Mouse (Mus musculus) testis, adult 2 months (tissue): ENCODE results near the gene Agrp. TPM values are rescaled to one million over a fixed set of nuclear protein-coding genes. Genes with fewer than 3 reads are reported as not detected.
A peak's percentile ranks its signal among the peaks of the same experiment; 100 is the strongest.

Source experiments
- H3K27ac ChIP-seq: fragments of 200-500 bp; 2 replicates; pipeline ENCODE4 v1.5.1; 2012; ENCODE audit warnings: low read depth, low read length; ENCODE audit not compliant: control insufficient read depth, insufficient read depth
- H3K27me3 ChIP-seq: fragments of 200-500 bp; 2 replicates; pipeline ENCODE4 v1.6.1; 2012; ENCODE audit warnings: mild to moderate bottlenecking, low read length, moderate library complexity; ENCODE audit not compliant: control insufficient read depth, insufficient read depth
- H3K36me3 ChIP-seq: fragments of 200-500 bp; 2 replicates; pipeline ENCODE4 v1.6.1; 2012; ENCODE audit warnings: mild to moderate bottlenecking, low read length; ENCODE audit not compliant: control insufficient read depth, insufficient read depth
- H3K4me1 ChIP-seq: fragments of 200-500 bp; 2 replicates; pipeline ENCODE4 v1.6.1; 2012; ENCODE audit warnings: low read length; ENCODE audit not compliant: control insufficient read depth, insufficient read depth
- H3K4me3 ChIP-seq: fragments of 200-500 bp; 2 replicates; pipeline ENCODE4 v1.5.1; 2012; ENCODE audit warnings: low read depth, mild to moderate bottlenecking, low read length, moderate library complexity, mixed read lengths; ENCODE audit not compliant: control insufficient read depth
- CTCF ChIP-seq: fragments of 200-500 bp; IDR thresholded peaks from 2 replicates; pipeline ENCODE4 v1.5.1; 2012; ENCODE audit warnings: low read depth, mild to moderate bottlenecking, inconsistent platforms, low read length, moderate library complexity; ENCODE audit not compliant: control insufficient read depth, insufficient read depth, insufficient replicate concordance
- POLR2A ChIP-seq: fragments of 200-500 bp; IDR thresholded peaks from 2 replicates; pipeline ENCODE4 v1.6.1; 2012; ENCODE audit warnings: low read depth, mild to moderate bottlenecking, inconsistent platforms, low read length, moderate library complexity; ENCODE audit not compliant: control insufficient read depth
- polyA plus RNA-seq: library from polyadenylated mRNA; depleted of rRNA; stranded (reverse); fragments of >200 nt; gene quantifications from 2 replicates; pipeline ENCODE4 v1.2.3, GENCODE M21; 2012; rRNA removed

The Agrp gene
- polyA plus RNA-seq, 1 experiment: not detected

DNA sequence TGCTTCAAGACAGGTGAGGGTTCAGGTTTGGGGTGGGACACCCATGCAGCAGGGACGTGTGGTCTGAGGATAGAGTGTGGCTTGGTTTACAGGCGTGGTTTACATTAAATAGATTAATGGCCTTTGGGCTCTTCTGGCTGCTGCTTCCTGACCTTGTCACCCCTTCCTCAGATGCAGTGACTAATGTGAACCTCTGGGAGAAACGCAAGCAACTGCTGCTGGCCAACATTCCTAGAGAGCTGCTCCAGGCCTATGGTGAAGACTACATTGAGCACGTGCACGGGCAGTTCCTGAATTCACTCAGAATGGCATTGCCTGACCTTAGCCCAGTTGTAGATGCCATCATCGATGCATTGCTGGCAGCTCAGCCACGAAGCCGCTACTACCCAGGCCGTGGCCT is 114.3 kb downstream of the Agrp start:
- no peaks in the 10 kb centered on the region for H3K36me3 ChIP-seq

DNA sequence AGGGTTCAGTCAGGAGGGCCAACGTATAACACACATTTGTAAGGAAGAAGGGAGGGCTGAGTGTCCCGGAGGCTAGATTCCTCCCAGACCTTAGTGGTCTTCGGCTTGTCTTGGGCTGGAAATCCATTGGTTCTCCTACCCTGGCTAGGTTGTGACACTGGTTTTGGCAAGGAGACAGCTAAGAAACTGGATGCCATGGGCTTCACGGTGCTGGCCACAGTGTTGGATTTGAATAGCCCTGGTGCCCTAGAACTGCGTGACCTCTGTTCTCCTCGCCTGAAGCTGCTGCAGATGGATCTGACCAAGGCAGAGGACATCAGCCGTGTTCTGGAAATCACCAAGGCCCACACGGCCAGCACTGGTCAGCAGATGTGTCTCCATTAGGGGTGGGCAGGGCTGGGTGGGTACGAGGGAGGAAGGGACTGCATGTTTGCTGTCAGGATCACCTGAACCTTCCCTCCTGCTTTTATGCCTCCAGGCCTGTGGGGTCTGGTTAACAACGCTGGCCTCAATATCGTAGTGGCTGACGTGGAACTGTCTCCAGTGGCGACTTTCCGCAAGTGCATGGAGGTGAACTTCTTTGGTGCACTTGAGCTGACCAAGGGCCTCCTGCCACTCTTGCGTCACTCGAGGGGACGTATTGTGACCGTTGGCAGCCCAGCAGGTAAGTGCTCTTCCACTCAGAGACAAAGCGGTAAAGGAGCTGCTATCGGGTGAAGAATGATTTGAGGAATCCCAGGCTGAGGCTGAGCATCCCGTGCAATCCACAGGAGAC is 115.0 kb downstream of the Agrp start:
- Histone ChIP-seq H3K4me3 (no peak overlapping the region), H3K4me1 (peaks cover 6% of the 10 kb centered on the region), H3K36me3 (no peaks in the 10 kb centered on the region), H3K27ac (no peak overlapping the region), H3K27me3 (no peaks in the 10 kb centered on the region; the same call in 1 of the 2 replicates)
- TF ChIP-seq CTCF: no peak; the same call in 1 of the 2 replicates
- no peak for TF ChIP-seq POLR2A

More for the DNA sequence above, 114.3 kb downstream of the Agrp start:
- Histone ChIP-seq H3K27me3 (no peaks in the 10 kb centered on the region; the same call in 1 of the 2 replicates), H3K4me1 (peaks cover 6% of the 10 kb centered on the region), H3K27ac (no peak overlapping the region), H3K4me3 (no peak overlapping the region)
- TF ChIP-seq POLR2A: no peak
- TF ChIP-seq CTCF: no peak

DNA sequence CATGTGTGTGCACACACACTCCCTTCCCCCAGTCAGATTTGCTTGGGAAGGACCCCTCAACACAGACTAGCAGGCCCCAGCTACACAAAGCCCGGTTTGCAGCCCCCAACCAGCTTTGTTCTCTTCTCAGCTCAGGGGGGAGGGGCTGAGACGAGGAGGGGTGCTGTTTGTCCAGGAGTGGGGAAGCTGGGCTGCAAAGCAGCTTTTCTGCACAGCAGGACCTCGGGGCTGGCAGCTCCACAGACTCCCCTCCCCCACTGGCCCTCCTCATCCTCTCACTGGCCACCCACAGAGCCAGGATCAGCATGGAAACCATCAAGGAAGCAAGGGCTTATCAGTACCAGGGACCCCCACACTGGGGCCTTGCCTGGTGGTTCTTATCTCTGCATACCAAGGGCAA is 116.1 kb downstream of the Agrp start:
- TF ChIP-seq CTCF: no peak
- no peak for TF ChIP-seq POLR2A
- no peaks in the 10 kb centered on the region; the same call in 1 of the 2 replicates for H3K27me3 ChIP-seq
- H3K4me3 ChIP-seq: no peak overlapping the region
- H3K4me1 ChIP-seq: peaks cover 9% of the 10 kb centered on the region
- H3K27ac ChIP-seq: no peak overlapping the region
- no peaks in the 10 kb centered on the region for H3K36me3 ChIP-seq

DNA sequence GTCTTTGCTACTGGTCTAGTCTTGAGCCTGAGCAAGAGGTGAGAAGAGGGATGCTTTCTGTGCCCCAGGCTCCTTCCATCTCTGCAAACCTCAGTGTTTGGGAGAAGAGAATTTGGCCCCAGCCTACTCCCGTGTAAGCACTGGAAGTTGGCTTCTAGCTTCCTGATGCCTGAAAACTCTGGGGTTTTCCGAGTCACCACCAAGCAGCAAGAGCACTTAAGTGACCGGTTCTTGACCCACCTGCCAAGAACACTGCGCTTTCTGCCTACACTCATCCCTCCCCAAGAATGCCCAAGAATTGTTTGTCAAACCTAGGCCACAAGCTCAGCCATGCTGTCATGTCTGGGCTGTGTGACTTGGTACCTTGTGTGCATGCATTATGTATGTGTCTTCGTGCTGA is 116.7 kb downstream of the Agrp start:
- Histone ChIP-seq H3K27ac (no peak overlapping the region), H3K27me3 (no peaks in the 10 kb centered on the region; the same call in 1 of the 2 replicates), H3K4me1 (peaks cover 10% of the 10 kb centered on the region), H3K4me3 (no peak overlapping the region), H3K36me3 (no peaks in the 10 kb centered on the region)
- no peak for TF ChIP-seq POLR2A
- TF ChIP-seq CTCF: no peak

DNA sequence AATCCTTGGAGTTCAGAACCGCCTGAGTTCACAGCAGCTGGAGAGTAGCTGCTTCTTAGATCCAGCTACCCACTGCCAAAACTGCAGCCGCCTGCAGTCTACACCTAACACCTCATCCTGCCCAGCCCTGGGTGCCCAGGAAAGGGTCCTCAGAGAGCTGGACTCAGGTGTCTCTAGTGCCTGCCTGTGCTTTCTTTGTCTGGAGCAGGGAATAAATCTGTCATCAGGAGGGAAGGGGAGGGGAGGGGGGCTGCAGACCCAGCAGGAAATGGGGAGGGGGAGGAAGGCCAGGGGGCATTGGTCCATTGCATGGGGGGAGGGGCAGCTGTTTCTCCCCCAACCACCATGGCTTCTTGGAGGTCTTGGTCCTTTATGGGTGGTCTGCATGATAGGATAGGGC is 117.6 kb downstream of the Agrp start:
- Histone ChIP-seq H3K4me1 (peaks cover 10% of the 10 kb centered on the region), H3K27me3 (no peaks in the 10 kb centered on the region; the same call in 1 of the 2 replicates), H3K36me3 (no peaks in the 10 kb centered on the region), H3K4me3 (no peak overlapping the region), H3K27ac (no peak overlapping the region)
- no peak for TF ChIP-seq POLR2A
- no peak for TF ChIP-seq CTCF

DNA sequence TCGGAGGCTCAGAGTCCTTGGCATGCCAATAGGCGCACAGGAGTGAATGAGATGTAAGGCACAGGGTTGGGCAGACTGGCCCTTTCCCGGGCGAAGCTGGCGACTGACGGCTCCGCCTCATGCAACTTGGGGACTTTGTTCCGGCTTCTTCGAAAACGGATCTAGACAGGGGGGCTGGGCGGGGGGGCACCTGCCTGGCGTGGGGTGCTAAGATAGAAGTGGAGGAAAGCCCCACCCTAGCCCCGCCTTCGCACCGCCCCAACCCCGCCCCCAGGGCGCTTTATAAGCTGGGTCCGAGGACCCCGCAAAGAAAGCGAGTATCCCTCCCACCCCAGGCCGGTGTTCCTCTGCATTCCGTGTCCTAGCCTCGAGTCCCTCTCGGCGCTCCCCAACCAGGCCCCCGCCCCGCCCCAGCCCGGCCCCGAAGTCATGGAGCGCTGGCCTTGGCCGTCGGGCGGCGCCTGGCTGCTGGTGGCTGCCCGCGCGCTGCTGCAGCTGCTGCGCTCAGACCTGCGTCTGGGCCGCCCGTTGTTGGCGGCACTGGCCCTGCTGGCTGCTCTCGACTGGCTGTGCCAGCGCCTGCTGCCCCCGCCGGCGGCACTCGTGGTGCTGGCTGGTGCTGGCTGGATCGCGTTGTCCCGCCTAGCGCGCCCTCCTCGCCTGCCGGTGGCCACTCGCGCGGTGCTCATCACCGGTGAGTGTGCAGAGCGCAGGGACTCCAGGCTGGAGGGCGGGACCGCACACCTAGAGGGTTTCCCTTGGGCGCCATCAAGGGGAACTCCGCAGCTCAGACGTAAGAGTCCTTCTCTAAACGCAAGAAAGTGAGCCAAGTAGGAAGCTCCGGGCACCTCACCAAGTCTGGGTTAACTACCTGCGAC is 118.5 kb downstream of the Agrp start, which contains the start of gene Hsd11b2:
Gene Hsd11b2 (plus strand): TSS at position 320 of the 878 bp plus-strand sequence.
- Histone ChIP-seq H3K27me3 (no peaks in the 10 kb centered on the region; the same call in 1 of the 2 replicates), H3K4me3 (peak within 1 kb of the TSS; percentile 49), H3K36me3 (no peaks in the 10 kb centered on the region), H3K27ac (no peak within 1 kb of the TSS), H3K4me1 (peaks cover 10% of the 10 kb centered on the region)
- no peak for TF ChIP-seq CTCF
- TF ChIP-seq POLR2A: no peak

DNA sequence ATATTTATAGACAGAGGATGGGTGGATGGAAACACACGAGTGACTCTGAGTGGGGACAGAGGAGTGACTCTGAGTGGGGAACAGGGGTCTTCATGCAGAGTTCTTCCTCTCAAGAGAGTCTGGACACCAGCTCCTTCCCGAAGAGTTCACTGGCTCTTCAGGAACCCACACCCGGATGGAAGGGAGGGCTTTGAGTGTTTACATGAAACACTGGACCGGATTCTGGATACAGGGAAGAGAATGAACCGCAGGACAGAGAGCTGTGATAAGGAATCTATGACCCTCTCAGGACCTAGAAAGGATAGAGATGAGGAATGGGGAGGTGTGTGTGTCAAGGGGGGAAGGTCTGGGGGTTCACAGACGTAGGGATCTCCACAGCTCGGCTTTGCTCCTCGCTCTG is 119.8 kb downstream of the Agrp start:
- Histone ChIP-seq H3K4me1 (peaks cover 10% of the 10 kb centered on the region), H3K4me3 (no peak overlapping the region), H3K36me3 (no peaks in the 10 kb centered on the region), H3K27me3 (no peaks in the 10 kb centered on the region; the same call in 1 of the 2 replicates), H3K27ac (no peak overlapping the region)
- TF ChIP-seq POLR2A (no peak), CTCF (no peak)

Other genes starting within 250 kb of the Agrp start
- gene Kctd19, start 223.9 kb downstream of the Agrp start, polyA plus RNA-seq: 174 and 187 TPM in 2 replicates
- 75.6 and 79.0 TPM in 2 replicates for gene Lrrc36, start 223.8 kb downstream of the Agrp start, polyA plus RNA-seq
- 21.5 and 23.4 TPM in 2 replicates for gene Tppp3, start 165.9 kb downstream of the Agrp start, polyA plus RNA-seq
- 45.4 and 50.1 TPM in 2 replicates for gene Zdhhc1, start 140.5 kb downstream of the Agrp start, polyA plus RNA-seq
- gene Hsd11b2, start 118.6 kb downstream of the Agrp start, polyA plus RNA-seq: 0.19 and 0.41 TPM in 2 replicates
- gene Atp6v0d1, start 71.3 kb downstream of the Agrp start, polyA plus RNA-seq: 43.8 and 47.4 TPM in 2 replicates
- gene Ripor1, start 32.1 kb downstream of the Agrp start, polyA plus RNA-seq: 5.4 and 6.3 TPM in 2 replicates
- gene Ctcf, start 825 bp downstream of the Agrp start, polyA plus RNA-seq: 6.8 and 7.2 TPM in 2 replicates
- gene Carmil2, start 48.9 kb upstream of the Agrp start, polyA plus RNA-seq: 1.2 TPM in 2 replicates
- 40.2 and 40.4 TPM in 2 replicates for gene Acd, start 63.7 kb upstream of the Agrp start, polyA plus RNA-seq
- gene Pard6a, start 63.8 kb upstream of the Agrp start, polyA plus RNA-seq: 82.9 and 87.7 TPM in 2 replicates
- gene 4933405L10Rik, start 70.3 kb upstream of the Agrp start, polyA plus RNA-seq: 55.8 and 60.1 TPM in 2 replicates
- gene Enkd1, start 70.8 kb upstream of the Agrp start, polyA plus RNA-seq: 84.2 and 98.6 TPM in 2 replicates
- 2.5 and 3.3 TPM in 2 replicates for gene Gfod2, start 121.3 kb upstream of the Agrp start, polyA plus RNA-seq
- gene Ranbp10, start 190.0 kb upstream of the Agrp start, polyA plus RNA-seq: 48.4 and 50.2 TPM in 2 replicates
- gene Tsnaxip1, start 190.3 kb upstream of the Agrp start, polyA plus RNA-seq: 130 and 137 TPM in 2 replicates
- 15.7 and 16.3 TPM in 2 replicates for gene Cenpt, start 215.9 kb upstream of the Agrp start, polyA plus RNA-seq
- gene Thap11, start 217.7 kb upstream of the Agrp start, polyA plus RNA-seq: 13.1 and 14.0 TPM in 2 replicates
- 29.9 and 32.1 TPM in 2 replicates for gene Nutf2, start 223.2 kb upstream of the Agrp start, polyA plus RNA-seq
- 85.5 and 87.8 TPM in 2 replicates for gene Edc4, start 243.5 kb upstream of the Agrp start, polyA plus RNA-seq